Mouse (Mus musculus): Measurements from ENCODE around the gene Sox5.
"Not testable (repeated sequence)": the region's sequence is repeated elsewhere in the genome, so short reads cannot be mapped to it uniquely, and the experiment has no call there.

Gene Sox5

DNA sequence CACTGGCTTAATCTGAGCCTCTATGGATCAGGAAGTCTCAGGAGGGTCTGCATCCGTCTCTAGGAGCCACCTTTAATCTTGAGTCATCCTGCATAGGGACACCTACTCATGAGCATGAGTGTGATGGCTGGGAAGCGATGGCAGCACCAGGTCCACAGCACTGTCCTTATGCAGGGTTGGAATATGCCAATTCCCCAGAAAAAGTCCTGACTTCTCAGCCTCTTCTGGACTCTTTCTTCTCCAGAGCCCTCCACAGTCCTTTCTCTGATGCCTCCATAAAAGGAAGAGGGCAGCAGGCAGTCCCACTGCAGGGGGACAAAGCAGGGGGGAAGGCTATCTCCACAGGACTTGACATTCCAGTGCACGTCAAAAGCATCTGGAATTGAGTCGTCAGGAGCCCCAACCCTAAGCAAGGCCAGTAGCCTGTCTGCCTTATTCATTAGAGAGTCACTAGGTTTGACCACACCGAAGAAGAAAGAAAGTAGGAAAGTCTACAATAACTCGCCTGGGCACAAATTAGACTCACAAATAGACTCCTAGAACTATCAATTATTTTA, 531.1 kb downstream of the Sox5 start:
- in situ Hi-C loops (cut with MboI; ENCODE audit: low sequenced_read_pairs): no loop called here

- in situ Hi-C loops (cut with MboI; ENCODE audit: low sequenced_read_pairs): no loop called here
These were observed 545.2 kb downstream of the Sox5 start for GRCm38 (mm10) chr6:144236581-144236980.

DNA sequence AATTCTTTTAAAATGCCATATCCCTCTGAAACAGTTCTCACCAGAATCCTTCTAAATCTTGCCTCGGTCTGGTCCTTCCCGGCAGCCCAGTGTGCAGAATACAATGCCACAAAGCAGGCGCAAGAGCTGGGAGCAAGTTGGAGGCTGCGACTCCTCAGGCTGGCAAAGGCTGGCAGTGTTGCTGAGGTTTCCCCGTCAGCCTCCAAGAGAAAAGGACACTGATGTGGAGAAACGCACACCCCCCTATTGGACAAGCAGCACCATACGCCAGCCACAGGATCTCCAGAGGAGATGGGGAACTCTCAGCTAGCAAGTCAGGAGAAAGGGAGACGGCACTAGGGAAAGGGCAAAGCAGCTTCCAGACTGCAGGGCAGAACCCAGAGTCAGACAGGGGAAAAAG, 577.8 kb downstream of the Sox5 start:
- in situ Hi-C loops (cut with MboI; ENCODE audit: low sequenced_read_pairs): no loop called here

DNA sequence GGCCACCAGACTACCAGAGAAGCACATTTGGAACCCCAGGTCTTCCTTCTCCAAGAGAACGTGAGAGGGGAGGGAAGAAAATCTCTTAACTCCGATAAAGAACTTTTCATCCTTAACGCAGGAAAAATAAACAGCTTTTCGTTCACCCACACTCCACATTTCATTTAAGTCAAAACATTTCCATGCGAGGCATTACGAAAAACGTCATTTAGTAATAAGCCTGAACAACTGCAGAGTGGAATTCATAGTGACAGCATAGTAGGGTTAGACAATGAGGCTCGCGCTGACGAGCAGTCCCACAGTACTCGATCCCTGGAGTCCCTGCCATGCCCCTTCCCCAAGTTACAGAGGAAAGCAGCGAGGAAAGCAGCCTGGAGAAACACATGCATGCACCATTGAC, 578.8 kb downstream of the Sox5 start:
- in situ Hi-C loops (cut with MboI; ENCODE audit: low sequenced_read_pairs): no loop called here

DNA sequence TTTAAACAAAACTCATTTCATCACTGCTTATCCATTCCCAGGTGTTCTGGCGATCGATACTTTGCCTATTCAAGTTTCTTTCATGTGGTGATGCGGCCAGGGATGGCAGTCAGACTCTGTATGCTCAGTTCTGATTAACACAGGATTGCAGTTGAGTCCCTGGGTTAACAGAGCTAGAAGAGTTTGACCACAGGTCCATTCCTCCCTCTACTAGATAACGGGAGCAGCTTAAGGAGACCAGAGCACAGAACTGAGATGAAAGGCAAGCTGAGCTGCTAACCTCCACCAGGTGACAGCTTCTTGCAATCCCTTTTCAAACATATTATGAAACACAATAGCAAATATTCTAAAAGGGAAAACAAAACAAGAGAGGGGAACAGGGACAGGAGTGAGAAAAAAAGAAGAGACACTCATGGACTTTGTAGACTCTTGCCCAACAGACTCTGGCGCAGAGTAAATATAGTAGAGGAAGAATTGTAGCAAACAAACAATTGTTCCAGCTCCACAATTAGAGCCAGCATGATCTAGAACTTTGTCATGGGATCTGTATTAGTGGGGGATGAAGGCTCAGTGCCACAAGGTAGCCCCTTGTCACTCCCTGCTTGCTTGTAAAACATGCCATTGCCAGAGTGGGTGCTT, 580.3 kb downstream of the Sox5 start:
- in situ Hi-C loops (cut with MboI; ENCODE audit: low sequenced_read_pairs): no loop called here

- in situ Hi-C loops (cut with MboI; ENCODE audit: low sequenced_read_pairs): no loop called here
These were observed 584.3 kb downstream of the Sox5 start for GRCm38 (mm10) chr6:144197209-144198119.

DNA sequence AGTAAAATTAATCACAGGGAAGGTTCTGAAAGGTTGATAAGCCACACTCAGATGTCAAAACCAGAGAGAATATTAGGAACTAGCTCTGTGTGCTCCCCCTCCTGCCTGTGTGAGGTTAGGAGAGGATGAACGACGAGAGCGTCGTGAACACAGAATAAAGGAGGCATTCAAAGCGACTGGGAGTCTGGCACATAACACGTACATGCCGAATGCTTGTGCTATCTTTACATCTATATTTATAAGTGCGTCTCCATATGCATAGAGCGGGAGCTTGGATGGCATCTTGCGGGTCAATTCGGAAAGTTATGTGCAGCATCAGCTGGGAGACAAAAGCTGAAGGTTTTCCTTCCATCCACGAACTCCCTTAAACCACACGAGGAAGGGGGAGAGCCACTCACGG, 585.8 kb downstream of the Sox5 start:
- in situ Hi-C loops (cut with MboI; ENCODE audit: low sequenced_read_pairs): no loop called here

DNA sequence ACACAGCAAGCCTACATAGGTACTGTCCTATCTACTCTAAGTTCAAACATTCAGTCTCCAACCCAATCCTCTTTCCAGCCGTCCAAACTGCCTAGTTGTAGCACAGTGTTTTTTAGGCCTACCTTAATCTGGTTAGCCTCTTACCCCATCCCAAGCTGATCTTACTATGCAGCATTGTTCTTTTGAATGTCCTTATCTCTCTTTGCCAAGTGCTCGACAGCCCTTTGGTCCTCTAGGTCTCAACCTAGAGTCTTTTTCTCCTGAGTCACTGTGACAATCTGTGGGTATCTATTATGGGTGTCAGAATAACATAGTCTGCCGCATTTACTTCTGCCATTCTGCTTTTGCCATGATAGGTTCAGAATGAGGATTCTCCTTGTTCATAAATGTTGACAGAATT, 598.7 kb downstream of the Sox5 start:
- in situ Hi-C loops (cut with MboI; ENCODE audit: low sequenced_read_pairs): no loop called here

DNA sequence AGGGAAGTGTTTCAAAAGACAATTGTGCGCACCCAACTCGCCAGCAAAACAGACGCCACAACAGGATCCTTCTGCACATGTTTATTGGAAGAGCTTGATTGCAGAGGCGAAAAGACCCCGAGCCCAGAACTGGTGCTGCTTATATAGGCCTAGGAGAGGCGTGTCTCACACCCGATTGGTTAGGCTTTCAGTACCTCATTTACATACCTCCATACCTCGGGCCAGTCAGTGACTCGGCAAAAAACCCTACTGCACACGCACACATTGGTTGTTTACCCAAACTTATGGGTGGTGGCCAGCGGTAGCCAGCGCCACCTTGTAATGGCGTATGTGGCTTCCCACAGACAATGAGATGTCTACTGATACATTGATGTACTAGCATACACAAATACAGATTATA, 599.3 kb downstream of the Sox5 start:
- in situ Hi-C loops (cut with MboI; ENCODE audit: low sequenced_read_pairs): not testable (repeated sequence)

GRCm38 (mm10) chr6:144181083-144181866, 600.5 kb downstream of the Sox5 start:
- in situ Hi-C loops (cut with MboI; ENCODE audit: low sequenced_read_pairs): no loop called here

GRCm38 (mm10) chr6:144179111-144179510, 602.7 kb downstream of the Sox5 start:
- in situ Hi-C loops (cut with MboI; ENCODE audit: low sequenced_read_pairs): no loop called here

DNA sequence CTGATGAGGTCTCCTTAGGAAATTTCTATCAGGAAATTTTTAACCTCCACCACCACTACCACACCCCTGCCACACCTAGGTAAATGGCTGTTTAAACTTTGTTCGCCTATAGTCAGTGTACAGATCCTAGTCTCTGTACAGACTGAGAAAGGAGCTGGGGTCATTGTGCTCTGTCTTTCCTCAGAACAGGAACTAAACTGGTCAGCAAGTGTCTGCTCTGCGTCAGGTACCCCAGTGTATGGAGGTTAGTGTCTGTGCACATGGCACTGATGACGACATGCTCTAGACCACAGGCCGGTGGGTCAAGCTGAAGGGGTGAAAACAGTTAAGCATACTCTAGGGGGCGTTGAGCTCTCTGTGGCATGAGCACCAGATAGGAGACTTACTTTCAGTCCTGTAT, 605.1 kb downstream of the Sox5 start:
- in situ Hi-C loops (cut with MboI; ENCODE audit: low sequenced_read_pairs): no loop called here

DNA sequence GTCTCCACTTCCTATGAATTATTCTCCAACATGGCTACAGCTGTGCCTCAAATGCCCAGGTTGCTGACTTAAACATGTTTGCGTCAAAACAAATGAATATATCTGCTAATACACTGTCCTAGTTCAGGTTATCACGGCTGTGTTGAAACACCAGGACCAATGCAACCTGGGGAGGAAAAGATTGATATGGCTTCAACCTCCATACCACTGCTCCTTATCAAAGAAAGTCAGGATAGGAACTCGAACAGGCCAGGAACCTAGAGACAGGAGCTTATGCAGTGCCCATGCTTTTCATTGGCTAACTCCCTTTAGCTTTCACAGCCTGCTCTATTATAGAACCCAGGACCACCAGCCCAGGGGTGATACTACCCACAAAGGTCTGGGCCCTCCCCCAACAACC, 606.2 kb downstream of the Sox5 start:
- in situ Hi-C loops (cut with MboI; ENCODE audit: low sequenced_read_pairs): no loop called here

GRCm38 (mm10) chr6:144170541-144170940, 611.2 kb downstream of the Sox5 start:
- in situ Hi-C loops (cut with MboI; ENCODE audit: low sequenced_read_pairs): no loop called here

GRCm38 (mm10) chr6:144169791-144170190, 612.0 kb downstream of the Sox5 start:
- in situ Hi-C loops (cut with MboI; ENCODE audit: low sequenced_read_pairs): no loop called here

- in situ Hi-C loops (cut with MboI; ENCODE audit: low sequenced_read_pairs): no loop called here
These were observed 612.9 kb downstream of the Sox5 start for GRCm38 (mm10) chr6:144168696-144169476.

GRCm38 (mm10) chr6:144167058-144167457, 614.7 kb downstream of the Sox5 start:
- in situ Hi-C loops (cut with MboI; ENCODE audit: low sequenced_read_pairs): no loop called here

- in situ Hi-C loops (cut with MboI; ENCODE audit: low sequenced_read_pairs): no loop called here
These were observed 615.1 kb downstream of the Sox5 start for GRCm38 (mm10) chr6:144166651-144167050.

DNA sequence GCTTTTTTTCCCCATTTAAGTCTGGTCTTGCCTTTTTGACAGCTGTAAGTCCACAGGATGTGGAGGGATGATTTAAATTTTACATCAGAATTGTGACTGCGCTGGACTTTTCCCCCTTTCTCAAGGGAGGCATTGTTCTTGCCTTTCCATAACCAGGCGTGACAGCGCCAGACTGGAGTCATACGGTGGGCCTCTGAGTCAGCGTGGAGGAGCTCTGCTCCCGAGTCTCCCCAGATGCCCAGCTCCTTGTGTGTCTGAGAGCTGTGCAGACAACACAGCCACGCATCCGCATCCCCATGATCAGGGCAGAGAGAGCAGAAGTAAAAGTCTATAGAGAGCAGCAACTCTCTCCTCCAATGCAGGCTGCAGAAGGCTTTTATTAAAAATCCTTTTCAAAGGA, 615.7 kb downstream of the Sox5 start:
- in situ Hi-C loops (cut with MboI; ENCODE audit: low sequenced_read_pairs): no loop called here

DNA sequence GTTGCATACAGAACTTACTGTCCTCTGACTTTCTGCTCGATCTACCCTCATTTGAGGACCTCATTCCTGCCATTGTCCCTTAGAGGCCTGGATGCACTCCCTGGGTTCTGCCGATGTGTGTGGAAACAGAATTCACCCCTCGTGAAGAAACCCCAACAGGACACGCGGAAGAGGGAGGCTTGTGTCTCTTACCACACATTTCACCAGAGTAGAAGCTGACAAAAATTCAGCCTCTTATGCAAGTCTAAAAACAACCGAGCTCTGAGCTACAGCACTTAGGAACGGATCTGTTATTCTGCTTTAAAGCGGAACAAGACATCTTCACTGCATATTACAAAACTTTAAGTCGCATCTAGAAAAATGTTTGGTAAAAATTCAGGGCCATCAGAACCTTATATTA, 618.3 kb downstream of the Sox5 start:
- in situ Hi-C loops (cut with MboI; ENCODE audit: low sequenced_read_pairs): no loop called here
